Mouse (Mus musculus): Measurements from ENCODE around the gene Cav3. TPM values are rescaled to one million over a fixed set of nuclear protein-coding genes. Genes with fewer than 3 reads are reported as not detected.

Cav3 gene
- 2.4 TPM for polyA plus RNA-seq (2014; fragmentation: Illumina TruSeq; extraction: RNeasy Lipid Tissue Mini Kit (QIAGEN cat#74804); ENCODE audit: low read depth, low replicate concordance)

DNA sequence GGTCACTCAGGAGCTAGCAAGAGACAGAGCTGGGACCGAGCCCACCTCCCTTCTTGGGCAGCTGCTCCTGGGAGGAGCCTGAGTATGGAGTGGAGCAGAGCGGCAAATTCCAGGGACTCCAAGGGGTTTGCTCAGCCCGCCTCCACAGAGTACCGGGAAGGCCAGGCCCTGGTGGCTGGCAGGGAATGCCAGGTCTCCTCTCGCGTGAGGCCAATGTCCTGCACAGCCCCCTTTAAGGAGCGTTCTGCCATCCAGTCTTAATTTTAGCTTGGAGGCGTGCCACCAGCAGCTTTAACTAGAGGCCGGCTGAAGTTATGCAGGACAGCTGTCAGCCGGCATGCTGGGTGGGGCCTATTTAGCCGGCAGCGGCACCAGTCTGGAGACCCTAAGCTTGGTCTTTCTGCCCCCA, at the start of gene Cav3:
Gene Cav3, plus strand, starts transcription at position 165 of the 409 bp plus-strand sequence.

DNA sequence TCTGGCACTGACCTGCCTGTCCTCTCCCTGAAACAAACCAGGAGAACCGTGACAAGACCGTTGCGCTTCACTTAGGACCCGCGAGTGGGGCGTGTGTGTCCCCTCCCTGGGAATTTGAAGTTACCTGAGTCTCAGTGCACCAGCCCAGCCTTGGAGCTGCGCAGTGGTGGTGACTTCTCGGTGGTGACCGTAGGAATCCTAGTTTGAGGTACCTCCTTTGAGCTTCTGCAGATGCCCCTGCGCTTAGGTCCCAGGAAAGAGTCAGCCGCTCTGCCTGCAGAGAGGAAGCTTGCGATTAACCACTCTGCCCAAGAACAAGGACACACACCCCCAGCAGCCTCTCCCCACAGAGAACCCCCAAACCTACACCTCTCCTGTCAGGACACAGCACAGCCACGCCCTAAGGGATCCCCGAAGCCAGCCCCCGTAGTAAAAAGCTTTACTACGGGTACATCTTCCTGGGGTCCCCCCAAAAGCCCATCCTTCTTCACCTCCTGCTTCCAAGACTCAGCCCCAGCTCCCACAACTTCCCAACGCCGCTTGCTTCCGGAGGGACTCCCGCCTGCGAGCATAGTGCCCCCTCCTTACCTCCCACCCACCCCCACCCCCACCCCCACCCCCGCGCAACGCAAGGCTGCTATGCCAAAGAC, 30.7 kb downstream of the Cav3 start, which contains the start of gene Oxtr:
Gene Oxtr, minus strand, starts transcription at position 34 of the 650 bp plus-strand sequence.

Other genes starting within 250 kb of the Cav3 start
- gene Lmcd1, start 185.7 kb upstream of the Cav3 start, polyA plus RNA-seq (2014; fragmentation: Illumina TruSeq; extraction: RNeasy Lipid Tissue Mini Kit (QIAGEN cat#74804); ENCODE audit: low read depth, low replicate concordance), result 13.9 TPM
- gene Ssu2, start 71.5 kb upstream of the Cav3 start, polyA plus RNA-seq (2014; fragmentation: Illumina TruSeq; extraction: RNeasy Lipid Tissue Mini Kit (QIAGEN cat#74804); ENCODE audit: low read depth, low replicate concordance), result 1.3 TPM
- 30.0 TPM for gene Oxtr, start 30.4 kb downstream of the Cav3 start, polyA plus RNA-seq (2014; fragmentation: Illumina TruSeq; extraction: RNeasy Lipid Tissue Mini Kit (QIAGEN cat#74804); ENCODE audit: low read depth, low replicate concordance)
- 7.2 TPM for gene Rad18, start 237.2 kb downstream of the Cav3 start, polyA plus RNA-seq (2014; fragmentation: Illumina TruSeq; extraction: RNeasy Lipid Tissue Mini Kit (QIAGEN cat#74804); ENCODE audit: low read depth, low replicate concordance)